Mouse (Mus musculus) frontal cortex, adult 2 months (tissue): ENCODE data around the gene Sgms1. TPM values are rescaled to one million over a fixed set of nuclear protein-coding genes. Genes with fewer than 3 reads are reported as not detected.
A peak's percentile ranks its signal among the peaks of the same experiment; 100 is the strongest.
"Not testable (repeated sequence)": the region's sequence is repeated elsewhere in the genome, so short reads cannot be mapped to it uniquely, and the experiment has no call there.

Experiments used
- DNase-seq, 2 experiments: peaks; one replicate each; pipeline ENCODE4 v3.0.0; 2022; ENCODE audit warnings: low spot score in 1 of 2; ENCODE audit errors: extremely low spot score in 1 of 2
- polyA plus RNA-seq: library from polyadenylated mRNA; depleted of rRNA; stranded (reverse); fragments of >200 nt; gene quantifications from 2 replicates; pipeline ENCODE4 v1.2.3, GENCODE M21; 2012

Sgms1 gene
- polyA plus RNA-seq, 1 experiment: 27.9 TPM

DNA sequence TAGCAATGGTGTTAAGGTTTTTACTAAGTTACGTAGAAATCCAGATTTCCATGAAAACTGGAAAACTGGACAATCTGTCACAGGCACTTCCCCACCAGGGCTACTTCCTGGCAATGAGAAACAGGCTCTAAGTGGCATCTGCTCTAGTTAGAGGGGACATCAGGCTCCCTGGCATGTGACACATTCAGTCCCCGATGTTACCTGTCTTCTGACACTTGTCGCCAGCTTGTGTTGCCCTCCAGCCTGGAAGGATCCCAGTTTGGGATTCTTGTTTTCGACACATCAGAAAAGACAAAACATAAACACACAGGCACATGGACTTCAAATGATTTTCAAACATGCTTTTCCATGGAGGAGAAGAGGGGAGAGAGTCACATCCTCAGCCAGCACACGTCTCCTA lies 60.0 kb downstream of the Sgms1 start:
- no peak for DNase-seq

DNA sequence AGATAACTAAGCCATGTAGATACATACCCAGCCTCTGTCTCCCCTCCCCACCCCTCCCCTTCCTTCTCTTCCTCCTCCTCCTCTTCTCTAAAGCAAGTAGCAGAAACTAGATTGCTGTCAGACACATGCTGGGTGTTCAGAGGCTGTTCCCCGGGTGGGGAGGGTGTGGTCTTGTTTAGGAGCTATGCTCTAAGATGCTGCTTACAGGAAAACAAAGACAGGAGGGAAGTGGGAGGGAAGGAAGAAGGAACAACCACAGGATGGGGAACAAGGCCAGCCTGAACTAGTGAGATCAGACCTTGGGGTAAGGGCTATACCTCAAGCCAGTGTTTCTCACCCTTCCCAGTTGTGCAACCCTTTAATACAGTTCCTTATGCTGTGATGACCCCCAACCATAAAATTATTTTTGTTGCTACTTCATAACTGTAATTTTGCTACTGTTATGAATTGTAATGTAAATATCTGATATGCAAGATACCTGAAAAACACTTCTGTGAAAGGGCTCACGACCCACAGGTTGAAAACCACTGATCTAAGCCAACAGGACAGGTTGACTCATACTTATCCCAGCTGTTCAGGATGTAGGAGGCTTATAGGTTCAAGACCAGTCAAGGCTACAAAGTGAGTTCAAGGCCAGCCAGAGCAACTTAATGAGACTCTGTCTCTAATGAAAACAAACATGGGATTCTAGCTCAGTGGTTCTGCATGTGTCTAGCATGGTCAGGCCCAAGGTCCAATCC lies 61.3 kb downstream of the Sgms1 start:
- no peak for DNase-seq

DNA sequence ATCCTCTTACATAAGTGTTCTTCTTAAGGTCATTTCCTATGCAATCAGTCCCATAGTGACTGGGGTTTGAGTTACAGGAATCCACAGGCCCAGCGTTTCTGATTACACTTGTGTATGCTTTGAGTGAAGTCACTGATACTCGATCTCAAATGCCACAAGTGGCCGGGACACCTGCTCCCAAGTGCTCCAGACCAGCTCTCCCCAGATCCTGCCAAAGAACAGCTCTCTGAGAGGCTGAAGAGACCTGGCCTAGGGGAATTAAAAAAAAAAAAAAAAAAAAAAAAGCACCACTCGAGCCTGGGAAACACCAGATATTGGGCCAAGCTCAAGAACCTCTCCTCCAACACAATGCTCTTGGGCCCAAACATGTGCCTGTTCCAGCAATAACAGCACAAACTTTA lies 62.9 kb downstream of the Sgms1 start:
- DNase-seq: no peak

- no peak for DNase-seq
Measured at GRCm38 (mm10) chr19:32326156-32326555, 63.4 kb downstream of the Sgms1 start.

GRCm38 (mm10) chr19:32325100-32325768 lies 64.3 kb downstream of the Sgms1 start:
- no peak for DNase-seq

GRCm38 (mm10) chr19:32324550-32324949 lies 65.0 kb downstream of the Sgms1 start:
- no peak for DNase-seq

DNA sequence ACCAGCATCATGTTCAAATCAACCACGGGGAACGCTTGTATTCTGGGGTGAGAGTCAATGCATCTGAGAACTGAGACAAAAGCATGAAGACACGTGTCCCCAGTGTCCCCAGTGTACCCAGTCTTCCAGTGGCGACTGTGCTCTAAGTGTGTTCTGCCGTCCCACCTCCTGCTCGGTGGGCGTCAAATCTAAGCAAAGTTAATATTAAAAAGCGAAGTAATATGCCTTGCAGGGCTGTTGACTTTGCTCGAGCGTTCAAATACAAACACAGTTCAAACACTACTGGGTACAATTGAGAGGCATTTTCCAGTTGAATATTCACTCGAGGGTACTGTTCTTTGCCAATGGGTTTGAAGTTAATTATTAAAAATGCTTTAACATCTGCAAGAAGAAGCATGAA lies 66.4 kb downstream of the Sgms1 start:
- DNase-seq: no peak

DNA sequence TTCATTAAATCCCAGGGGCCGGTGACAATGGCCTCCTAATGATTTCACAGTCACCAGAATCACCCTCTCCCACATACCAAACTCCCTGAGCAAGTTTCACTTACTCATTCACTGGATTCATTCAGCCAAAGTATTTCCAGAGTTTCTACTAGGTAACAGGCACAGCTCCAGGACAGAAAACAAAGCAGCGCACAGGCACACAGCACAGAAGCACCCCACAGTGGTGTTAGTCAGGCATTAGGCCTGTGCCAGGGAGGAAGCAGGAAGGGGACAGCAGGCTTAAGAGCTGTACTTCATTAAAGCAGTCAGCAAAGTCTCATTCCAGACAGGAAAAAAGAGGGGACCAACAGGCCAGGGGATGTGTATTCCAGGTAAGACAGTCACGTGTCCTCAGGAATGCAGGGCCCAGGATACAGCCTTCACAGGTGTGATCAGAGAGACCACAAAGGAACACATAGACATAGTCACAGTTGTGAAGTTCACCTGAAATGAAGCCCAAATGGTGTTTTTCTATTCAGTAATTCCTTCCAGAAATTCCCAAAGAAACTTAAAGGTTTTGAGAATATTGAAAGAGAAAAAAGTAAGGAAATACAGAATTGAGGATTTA lies 67.0 kb downstream of the Sgms1 start:
- DNase-seq: peak in 1 of 2 experiments; percentile 66

GRCm38 (mm10) chr19:32320366-32320666 lies 69.2 kb downstream of the Sgms1 start:
- peak in 1 of 2 experiments; percentile 60 for DNase-seq

GRCm38 (mm10) chr19:32319531-32320365 lies 69.8 kb downstream of the Sgms1 start:
- DNase-seq: no peak

DNA sequence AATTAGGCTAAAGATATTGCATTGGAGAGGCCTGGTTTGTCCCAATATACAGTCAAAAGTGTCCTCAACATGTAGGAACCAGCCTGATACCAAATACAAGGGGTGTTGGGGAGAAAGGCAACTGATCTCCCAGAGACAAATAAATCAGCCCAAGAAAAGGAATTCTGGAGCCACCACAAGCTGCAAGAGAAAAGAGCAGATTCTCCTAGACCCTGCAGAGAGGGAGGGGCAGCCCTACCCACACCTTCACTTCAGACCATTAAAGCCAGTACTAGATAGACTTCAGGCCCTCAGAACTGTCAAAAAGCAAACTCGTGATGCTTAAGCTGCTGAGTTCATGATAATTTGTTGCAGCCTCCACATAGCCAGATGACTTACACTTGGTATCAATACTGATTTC lies 70.5 kb downstream of the Sgms1 start:
- DNase-seq: no peak

- DNase-seq: not testable (repeated sequence)
Measured at GRCm38 (mm10) chr19:32317347-32317746, 72.2 kb downstream of the Sgms1 start.

GRCm38 (mm10) chr19:32313304-32313703 lies 76.2 kb downstream of the Sgms1 start:
- no peak for DNase-seq

GRCm38 (mm10) chr19:32311762-32312161 lies 77.8 kb downstream of the Sgms1 start:
- no peak for DNase-seq

GRCm38 (mm10) chr19:32311063-32311462 lies 78.5 kb downstream of the Sgms1 start:
- no peak for DNase-seq

DNA sequence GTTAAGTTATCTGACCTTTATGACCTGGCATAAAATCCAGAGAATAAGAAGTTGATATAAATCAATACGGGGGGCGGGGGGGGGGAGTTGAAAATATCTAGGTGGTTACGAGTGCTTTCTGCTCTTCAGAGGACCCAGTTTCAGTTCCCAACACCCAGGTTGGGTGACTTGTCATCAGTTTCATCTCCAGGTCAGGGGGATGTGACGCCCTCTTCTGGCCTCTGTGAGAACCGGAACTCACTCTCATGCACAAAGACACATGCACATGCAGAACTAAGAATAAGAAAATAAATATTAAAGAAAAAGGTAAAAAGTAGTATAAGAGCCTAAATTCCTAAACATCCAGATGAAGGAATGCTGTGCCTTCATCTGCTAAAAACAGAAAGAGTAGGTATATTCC lies 79.0 kb downstream of the Sgms1 start:
- DNase-seq: no peak

- DNase-seq: no peak
Measured at GRCm38 (mm10) chr19:32309346-32309745, 80.2 kb downstream of the Sgms1 start.

- peak in 1 of 2 experiments; percentile 48 for DNase-seq
Measured at GRCm38 (mm10) chr19:32308311-32308710, 81.2 kb downstream of the Sgms1 start.

- no peak for DNase-seq
Measured at GRCm38 (mm10) chr19:32304898-32305297, 84.6 kb downstream of the Sgms1 start.

DNA sequence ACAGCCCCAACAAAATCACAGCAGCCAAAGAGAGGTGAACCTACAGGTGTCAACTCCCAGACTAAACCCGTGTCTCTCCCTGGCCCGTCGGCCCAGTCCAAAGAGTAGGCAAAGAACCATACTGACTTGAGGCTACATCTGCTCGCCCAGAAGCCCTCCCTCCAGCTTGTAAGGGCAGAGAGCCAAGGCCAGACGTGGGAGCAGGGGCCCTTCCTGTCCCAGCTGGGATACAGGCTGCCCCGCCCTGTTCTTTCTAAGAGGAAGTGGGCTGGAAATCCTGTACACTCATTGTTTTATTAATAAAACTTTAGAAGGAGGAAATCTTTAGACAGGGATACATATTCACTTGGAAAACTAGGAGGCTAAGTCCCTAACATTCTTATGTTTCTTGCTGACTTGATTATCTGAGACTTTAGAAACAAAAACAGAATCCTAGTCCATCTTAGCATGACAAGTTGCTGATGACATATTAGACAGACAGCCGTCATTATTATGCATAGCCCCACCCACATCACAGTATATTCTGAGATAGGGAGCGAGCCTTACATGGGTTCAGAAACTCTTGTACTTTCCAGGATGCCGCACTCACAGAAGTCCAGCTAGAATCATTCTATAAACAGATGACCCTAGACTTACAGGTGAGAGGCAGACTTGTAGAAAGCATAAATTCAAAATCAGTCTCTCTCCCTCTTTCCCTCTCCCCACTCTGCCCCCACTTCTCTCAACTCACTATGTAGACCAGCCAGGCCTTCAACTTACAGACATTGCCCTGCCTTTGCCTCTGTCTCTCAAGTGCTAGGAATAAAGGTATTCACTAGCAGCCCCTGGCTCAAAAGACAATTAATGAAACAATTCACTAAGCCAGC lies 85.3 kb downstream of the Sgms1 start:
- no peak for DNase-seq
